Mouse (Mus musculus) kidney, embryonic 15.5 days (tissue): ENCODE data around the gene Alox8. TPM values are rescaled to one million over a fixed set of nuclear protein-coding genes. Genes with fewer than 3 reads are reported as not detected.

Source experiments
- ATAC-seq: fragments of 200-750 bp; cut with Nextera tagmentation; replicated peaks from 2 replicates; pipeline ENCODE4 v1.8.0; 2017; ENCODE audit warnings: moderate TSS enrichment; ENCODE audit not compliant: low FRiP score
- H3K27ac ChIP-seq: fragments of 300-500 bp; sonication (generic); 2 replicates; pipeline ENCODE4 v1.5.1; 2015; ENCODE audit warnings: mild to moderate bottlenecking, inconsistent platforms
- H3K27me3 ChIP-seq: fragments of 300-500 bp; sonication (generic); 2 replicates; pipeline ENCODE4 v1.6.1; 2015; ENCODE audit warnings: inconsistent platforms
- H3K36me3 ChIP-seq: fragments of 300-500 bp; sonication (generic); 2 replicates; pipeline ENCODE4 v1.6.1; 2015; ENCODE audit warnings: inconsistent platforms
- H3K4me1 ChIP-seq: fragments of 300-500 bp; sonication (generic); 2 replicates; pipeline ENCODE4 v1.6.1; 2015; ENCODE audit warnings: inconsistent platforms
- H3K4me2 ChIP-seq: fragments of 300-500 bp; sonication (generic); 2 replicates; pipeline ENCODE4 v1.6.1; 2015; ENCODE audit warnings: moderate library complexity, mild to moderate bottlenecking, inconsistent platforms
- H3K4me3 ChIP-seq: fragments of 300-500 bp; sonication (generic); replicated peaks from 2 replicates; pipeline ENCODE4 v1.5.1; 2015; ENCODE audit warnings: mild to moderate bottlenecking, inconsistent platforms
- H3K9ac ChIP-seq: fragments of 300-500 bp; sonication (generic); 2 replicates; pipeline ENCODE4 v1.6.1; 2015; ENCODE audit warnings: mild to moderate bottlenecking, inconsistent platforms
- H3K9me3 ChIP-seq: fragments of 300-500 bp; sonication (generic); replicated peaks from 2 replicates; pipeline ENCODE4 v1.6.1; 2016; ENCODE audit warnings: inconsistent platforms
- WGBS: fragments of 180-500 bp; shearing (Covaris S2); methylation state at CpG from one replicate; pipeline ENCODE4 v1.1.7; 2015; ENCODE audit warnings: mixed read lengths; 5-methylcytosine and 5-hydroxymethylcytosine counted together
- polyA plus RNA-seq: library from polyadenylated mRNA; unstranded; fragments of >200 nt; fragmentation: Nextera tagmentation; extraction: Ambion mirVana; gene quantifications from 2 replicates; pipeline ENCODE4 v1.2.1, GENCODE M21; 2015

Alox8 gene
- polyA plus RNA-seq, 1 experiment from 2014 or later = 0.47 TPM

DNA sequence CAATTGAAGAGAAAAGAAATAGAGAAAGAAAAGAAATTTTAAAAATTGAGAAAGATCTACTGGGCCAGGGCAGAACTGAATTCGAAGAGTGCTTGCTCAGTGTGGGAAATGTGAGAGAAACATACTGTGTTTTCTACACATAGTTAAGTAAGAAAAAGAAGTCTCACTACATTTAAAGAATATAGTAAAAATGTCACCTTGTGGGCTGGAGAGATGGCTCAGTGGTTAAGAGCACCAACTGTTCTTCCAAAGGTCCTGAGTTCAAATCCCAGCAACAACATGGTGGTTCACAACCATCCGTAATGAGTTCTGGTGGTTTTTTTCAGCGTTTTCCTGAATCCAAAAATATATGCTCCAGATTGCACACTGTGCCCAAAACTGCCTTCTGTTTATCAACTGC is 19.1 kb downstream of the Alox8 start:
- Histone ChIP-seq H3K4me3 (no peak overlapping the region), H3K27me3 (no peaks in the 10 kb centered on the region), H3K4me1 (0 out of 2 replicates have a peak, but pooled peaks cover 8% of the 10 kb centered on the region), H3K9me3 (no peaks in the 10 kb centered on the region), H3K4me2 (no peak overlapping the region), H3K27ac (no peak overlapping the region), H3K36me3 (no peaks in the 10 kb centered on the region), H3K9ac (no peak overlapping the region)
- ATAC-seq = no peak
- 85% methylated on average over 3 of the region's 3 CpGs for WGBS

- Histone ChIP-seq H3K4me1 (peaks cover 9% of the 10 kb centered on the region; the same call in 1 of the 2 replicates), H3K27ac (no peak overlapping the region), H3K27me3 (no peaks in the 10 kb centered on the region), H3K4me2 (no peak overlapping the region), H3K4me3 (no peak overlapping the region), H3K9me3 (no peaks in the 10 kb centered on the region), H3K9ac (no peak overlapping the region), H3K36me3 (no peaks in the 10 kb centered on the region)
- WGBS = 80% methylated on average over 7 of the region's 7 CpGs
- ATAC-seq = no peak
Measured at GRCm38 (mm10) chr11:69174722-69175121, 22.9 kb downstream of the Alox8 start.

DNA sequence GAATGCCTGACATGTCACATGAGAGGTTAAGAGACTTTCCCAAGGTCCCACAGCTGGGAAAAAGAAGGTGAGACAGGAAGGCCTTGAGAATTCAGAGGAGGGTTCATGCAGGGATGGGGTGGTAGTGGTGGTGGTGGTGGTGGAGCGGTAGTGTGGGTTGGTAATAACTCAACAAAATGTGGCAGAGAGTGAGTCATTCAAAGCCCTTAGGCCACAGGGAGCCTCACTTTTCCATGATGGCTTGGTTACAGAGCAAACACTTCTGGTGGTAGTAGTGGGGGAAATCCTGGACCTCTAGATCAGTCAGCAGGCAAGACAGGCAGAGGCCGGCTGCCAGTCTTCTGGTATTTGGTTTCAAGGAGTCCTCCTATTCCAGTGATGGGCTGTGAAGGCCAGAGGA is 25.0 kb downstream of the Alox8 start:
- no peaks in the 10 kb centered on the region for H3K27me3 ChIP-seq
- peaks cover 22% of the 10 kb centered on the region; the same call in 1 of the 2 replicates for H3K4me1 ChIP-seq
- H3K27ac ChIP-seq = no peak overlapping the region
- no peaks in the 10 kb centered on the region for H3K36me3 ChIP-seq
- no peak for ATAC-seq
- H3K9ac ChIP-seq = no peak overlapping the region
- H3K9me3 ChIP-seq = no peaks in the 10 kb centered on the region
- H3K4me3 ChIP-seq = no peak overlapping the region
- 75% methylated on average over 2 of the region's 2 CpGs for WGBS
- H3K4me2 ChIP-seq = no peak overlapping the region

- Histone ChIP-seq H3K27me3 (no peaks in the 10 kb centered on the region), H3K4me1 (peaks cover 24% of the 10 kb centered on the region; the same call in 1 of the 2 replicates), H3K9ac (no peak overlapping the region), H3K9me3 (no peaks in the 10 kb centered on the region), H3K36me3 (no peaks in the 10 kb centered on the region), H3K27ac (no peak overlapping the region), H3K4me3 (no peak overlapping the region), H3K4me2 (no peak overlapping the region)
- ATAC-seq = no peak
- 29% methylated on average over 7 of the region's 7 CpGs for WGBS
Measured at GRCm38 (mm10) chr11:69171626-69172025, 26.0 kb downstream of the Alox8 start.

DNA sequence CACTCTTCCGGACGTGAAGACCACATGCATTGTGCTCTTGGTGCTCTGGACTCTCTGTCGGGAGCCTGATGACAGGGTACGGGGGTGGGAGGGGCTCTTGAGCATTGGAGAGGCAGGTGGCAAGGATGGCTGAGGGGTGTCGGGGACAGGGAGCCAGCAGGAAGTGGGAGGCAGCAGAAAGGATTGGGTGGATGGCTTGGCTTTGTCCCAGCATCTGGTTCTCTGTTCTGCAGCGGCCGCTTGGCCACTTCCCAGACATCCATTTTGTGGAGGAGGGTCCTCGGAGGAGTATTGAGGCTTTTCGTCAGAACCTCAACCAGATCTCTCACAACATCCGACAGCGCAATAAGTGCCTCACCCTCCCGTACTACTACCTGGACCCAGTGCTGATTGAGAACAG is 28.3 kb downstream of the Alox8 start:
- 0 out of 2 replicates have a peak, but pooled peaks cover 3% of the 10 kb centered on the region for H3K27me3 ChIP-seq
- H3K4me3 ChIP-seq = no peak overlapping the region
- no peaks in the 10 kb centered on the region for H3K9me3 ChIP-seq
- no peak overlapping the region for H3K4me2 ChIP-seq
- peaks cover 19% of the 10 kb centered on the region; the same call in 1 of the 2 replicates for H3K4me1 ChIP-seq
- H3K9ac ChIP-seq = no peak overlapping the region
- 61% methylated on average over 12 of the region's 12 CpGs for WGBS
- no peaks in the 10 kb centered on the region for H3K36me3 ChIP-seq
- ATAC-seq = no peak
- H3K27ac ChIP-seq = no peak overlapping the region

GRCm38 (mm10) chr11:69156800-69157199 is 40.8 kb downstream of the Alox8 start, which contains the start of gene Alox12b:
Alox12b (plus strand) TSS chr11:69156989.
- H3K27me3 ChIP-seq = peaks cover 54% of the 10 kb centered on the region
- peak within 1 kb of the TSS; percentile 51 for H3K4me2 ChIP-seq
- peak; percentile 76 for ATAC-seq
- H3K9ac ChIP-seq = no peak within 1 kb of the TSS
- no peaks in the 10 kb centered on the region for H3K9me3 ChIP-seq
- 2% methylated on average over 18 of the region's 18 CpGs for WGBS
- no peaks in the 10 kb centered on the region for H3K36me3 ChIP-seq
- H3K4me3 ChIP-seq = peak within 1 kb of the TSS; percentile 22
- peaks cover 12% of the 10 kb centered on the region for H3K4me1 ChIP-seq
- no peak within 1 kb of the TSS for H3K27ac ChIP-seq

DNA sequence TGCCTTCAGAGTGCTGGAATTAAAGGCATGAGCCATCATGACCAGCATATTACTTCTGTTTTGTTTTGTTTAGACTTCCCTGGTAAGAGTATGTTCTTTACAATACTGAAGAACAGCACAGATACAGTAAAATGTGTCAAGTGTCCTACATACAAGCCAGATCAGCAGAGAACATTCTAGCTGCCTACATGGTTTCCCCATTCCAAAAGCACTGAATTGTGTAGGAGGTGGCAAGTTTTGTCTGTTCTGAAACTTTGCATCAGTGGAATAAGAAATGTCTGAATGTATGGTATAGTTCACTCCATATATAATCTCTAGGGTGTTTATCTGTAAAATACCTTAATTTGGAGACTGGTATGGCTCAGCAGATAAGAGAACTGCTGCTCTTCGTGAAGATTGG is 42.3 kb downstream of the Alox8 start:
- Histone ChIP-seq H3K36me3 (no peaks in the 10 kb centered on the region), H3K4me2 (no peak overlapping the region), H3K4me1 (peaks cover 19% of the 10 kb centered on the region), H3K27me3 (peaks cover 50% of the 10 kb centered on the region), H3K27ac (no peak overlapping the region), H3K4me3 (no peak overlapping the region), H3K9ac (no peak overlapping the region), H3K9me3 (no peaks in the 10 kb centered on the region)
- ATAC-seq = no peak
- WGBS = 50% methylated on average over 1 of the region's 1 CpGs

DNA sequence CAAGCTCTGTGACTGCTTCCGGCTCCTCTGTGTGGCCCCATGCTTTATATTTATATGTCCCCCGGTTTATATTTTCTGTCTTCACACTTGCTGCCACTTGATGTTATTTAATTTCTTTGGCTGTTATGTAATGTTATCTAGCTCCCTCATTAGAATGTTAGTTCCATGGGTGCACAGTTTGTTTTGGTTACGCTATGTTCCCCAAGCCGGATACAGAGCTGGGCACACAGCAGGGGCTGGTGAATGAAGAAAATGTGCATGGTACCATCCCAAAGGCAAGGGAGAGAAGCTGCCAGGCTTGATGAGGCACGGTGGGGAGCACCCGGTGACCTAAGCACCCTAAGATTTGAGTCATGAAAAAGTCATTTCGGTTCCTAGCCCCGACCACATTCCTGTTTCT is 43.8 kb downstream of the Alox8 start:
- Histone ChIP-seq H3K4me2 (no peak overlapping the region), H3K36me3 (no peaks in the 10 kb centered on the region), H3K9ac (no peak overlapping the region), H3K9me3 (no peaks in the 10 kb centered on the region), H3K27ac (no peak overlapping the region), H3K27me3 (peaks cover 42% of the 10 kb centered on the region), H3K4me3 (no peak overlapping the region), H3K4me1 (peaks cover 19% of the 10 kb centered on the region)
- no peak for ATAC-seq
- 88% methylated on average over 8 of the region's 8 CpGs for WGBS

GRCm38 (mm10) chr11:69151004-69151403 is 46.6 kb downstream of the Alox8 start:
- peaks cover 7% of the 10 kb centered on the region for H3K4me1 ChIP-seq
- peak overlapping the region; percentile 27 for H3K4me3 ChIP-seq
- no peaks in the 10 kb centered on the region for H3K9me3 ChIP-seq
- peaks cover 16% of the 10 kb centered on the region for H3K27me3 ChIP-seq
- H3K9ac ChIP-seq = no peak overlapping the region
- no peaks in the 10 kb centered on the region for H3K36me3 ChIP-seq
- no peak overlapping the region for H3K27ac ChIP-seq
- peak overlapping the region; percentile 55 for H3K4me2 ChIP-seq
- 56% methylated on average over 6 of the region's 6 CpGs for WGBS
- no peak for ATAC-seq

DNA sequence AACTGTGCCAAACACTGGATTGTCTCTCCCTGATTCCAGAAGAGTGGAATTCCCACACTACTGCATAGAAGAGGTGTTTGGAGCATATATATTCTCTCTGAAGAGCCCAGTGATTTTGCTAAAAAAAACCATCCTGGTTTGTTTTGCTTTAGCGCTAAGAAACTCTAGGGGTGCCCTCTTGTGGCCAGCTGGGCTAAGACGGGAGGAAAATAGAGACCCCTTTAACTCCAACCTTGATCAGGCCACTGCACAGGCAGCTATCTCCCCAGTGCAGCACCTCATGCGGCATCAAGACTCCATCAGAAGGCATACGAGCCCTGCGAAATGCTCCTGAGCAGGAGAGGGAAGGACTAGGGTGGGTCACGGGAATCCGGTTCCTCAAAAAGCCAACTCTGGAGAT is 47.2 kb downstream of the Alox8 start:
- no peaks in the 10 kb centered on the region for H3K9me3 ChIP-seq
- H3K36me3 ChIP-seq = no peaks in the 10 kb centered on the region
- H3K4me3 ChIP-seq = peak overlapping the region; percentile 27
- no peak overlapping the region for H3K9ac ChIP-seq
- no peak overlapping the region for H3K27ac ChIP-seq
- WGBS = 4% methylated on average over 7 of the region's 7 CpGs
- H3K4me2 ChIP-seq = peak overlapping the region; percentile 55
- H3K27me3 ChIP-seq = peaks cover 13% of the 10 kb centered on the region
- H3K4me1 ChIP-seq = peaks cover 7% of the 10 kb centered on the region
- no peak for ATAC-seq

DNA sequence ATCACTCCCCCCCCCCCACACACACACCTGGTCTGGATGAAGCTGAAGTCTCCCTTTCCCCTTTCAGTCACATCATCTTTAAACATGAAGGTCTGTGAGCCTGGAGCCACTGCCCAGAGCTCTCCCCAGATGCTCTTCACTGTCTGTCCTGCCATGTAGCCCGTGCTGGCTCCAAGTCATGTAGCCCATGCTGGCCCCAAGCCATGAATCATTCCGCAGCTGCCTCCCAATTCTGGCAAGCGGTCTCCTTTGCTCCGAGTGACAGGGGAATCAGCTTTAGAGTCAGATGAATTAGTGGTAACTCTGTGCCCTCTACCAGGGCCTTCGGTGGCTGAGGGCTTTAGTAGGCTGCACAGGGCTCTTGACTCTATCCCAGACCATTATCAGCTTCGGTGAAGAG is 47.9 kb downstream of the Alox8 start:
- Histone ChIP-seq H3K27ac (no peak overlapping the region), H3K9ac (no peak overlapping the region), H3K4me2 (no peak overlapping the region), H3K4me1 (peaks cover 7% of the 10 kb centered on the region), H3K27me3 (peaks cover 9% of the 10 kb centered on the region), H3K36me3 (no peaks in the 10 kb centered on the region), H3K4me3 (no peak overlapping the region), H3K9me3 (no peaks in the 10 kb centered on the region)
- ATAC-seq = no peak
- WGBS = 74% methylated on average over 6 of the region's 6 CpGs

DNA sequence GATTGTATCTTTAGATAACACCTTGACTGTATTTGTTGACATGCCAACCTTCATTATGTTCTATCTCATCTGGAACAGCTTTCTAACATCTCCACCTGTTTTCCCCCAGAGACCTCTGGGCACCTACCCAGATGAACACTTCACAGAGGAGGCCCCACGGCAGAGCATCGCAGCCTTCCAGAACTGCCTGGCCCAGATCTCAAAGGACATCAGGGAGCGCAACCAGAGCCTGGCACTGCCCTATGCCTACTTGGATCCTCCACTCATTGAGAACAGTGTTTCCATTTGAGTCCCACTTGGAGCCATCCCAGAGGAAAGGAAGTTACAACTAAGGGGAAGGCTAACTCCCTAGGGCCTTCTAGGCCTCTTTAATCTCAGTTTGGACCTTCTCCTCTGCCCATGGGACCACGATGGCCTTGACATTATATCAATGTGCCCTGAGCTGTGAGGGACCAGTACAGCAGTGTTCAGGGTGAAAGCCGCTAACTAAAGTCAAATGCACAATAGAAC is 49.1 kb downstream of the Alox8 start:
- H3K27me3 ChIP-seq = peaks cover 8% of the 10 kb centered on the region; the same call in 1 of the 2 replicates
- H3K27ac ChIP-seq = no peak overlapping the region
- H3K9me3 ChIP-seq = no peaks in the 10 kb centered on the region
- no peak overlapping the region for H3K9ac ChIP-seq
- no peak overlapping the region for H3K4me3 ChIP-seq
- no peak overlapping the region for H3K4me2 ChIP-seq
- WGBS = 90% methylated on average over 5 of the region's 5 CpGs
- no peak for ATAC-seq
- peaks cover 7% of the 10 kb centered on the region for H3K4me1 ChIP-seq
- H3K36me3 ChIP-seq = no peaks in the 10 kb centered on the region

DNA sequence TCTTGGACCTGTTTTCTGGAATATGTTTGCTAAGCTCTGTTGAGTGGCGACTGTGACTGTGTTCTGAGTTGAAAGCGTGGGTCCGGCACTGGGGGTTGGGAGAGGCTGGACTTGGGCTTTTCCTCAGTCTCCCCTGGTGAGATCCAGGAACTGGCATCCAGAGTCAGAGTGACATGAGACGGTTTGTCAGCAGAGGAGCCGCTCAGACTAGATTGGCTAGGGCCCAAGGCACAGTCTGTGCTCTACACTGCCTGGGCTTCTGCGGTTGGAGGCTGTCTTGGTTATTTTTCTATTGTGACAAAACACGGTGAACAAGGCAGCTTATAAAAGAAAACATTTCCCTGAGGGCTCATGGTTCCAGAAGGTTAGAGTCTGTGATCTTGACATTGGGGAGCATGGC is 50.1 kb downstream of the Alox8 start:
- H3K9me3 ChIP-seq = no peaks in the 10 kb centered on the region
- H3K9ac ChIP-seq = no peak overlapping the region
- H3K4me3 ChIP-seq = no peak overlapping the region
- no peaks in the 10 kb centered on the region for H3K36me3 ChIP-seq
- no peak overlapping the region for H3K4me2 ChIP-seq
- peaks cover 3% of the 10 kb centered on the region; the same call in 1 of the 2 replicates for H3K27me3 ChIP-seq
- H3K27ac ChIP-seq = no peak overlapping the region
- 69% methylated on average over 7 of the region's 7 CpGs for WGBS
- no peak for ATAC-seq
- peaks cover 7% of the 10 kb centered on the region for H3K4me1 ChIP-seq
